Mouse (Mus musculus): ENCODE data around the gene Hamp.

DNA sequence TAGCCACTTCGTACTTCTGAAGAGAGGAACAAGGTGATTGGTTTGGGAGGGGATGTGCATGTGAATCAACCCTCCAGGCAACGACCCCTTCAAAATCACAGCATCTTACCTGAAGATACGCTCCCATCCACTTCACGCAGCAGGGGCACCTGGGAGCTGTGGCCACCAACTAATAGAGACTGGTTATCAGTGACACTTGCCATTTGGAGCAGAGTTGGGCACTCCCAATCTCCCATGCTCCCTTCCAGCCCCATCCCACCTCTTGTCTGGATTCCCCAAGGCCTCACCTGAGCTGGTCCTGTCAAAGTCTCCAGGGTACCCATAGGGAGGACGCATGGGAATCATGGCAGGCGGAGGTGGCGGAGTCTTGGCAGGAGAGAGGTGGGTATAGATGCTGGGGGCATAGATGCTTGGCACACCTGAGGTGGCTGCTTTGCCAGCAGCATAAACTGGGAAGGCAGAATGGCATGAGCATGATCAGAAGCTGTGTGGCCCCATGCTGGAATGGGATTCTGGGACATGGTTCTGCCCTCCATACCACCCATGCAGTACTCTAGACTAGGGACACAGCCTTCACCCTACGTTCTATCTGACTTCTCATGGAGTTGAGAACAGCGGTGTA, 15.1 kb upstream of the Hamp start:
- TF ChIP-seq CHD2 (IDR thresholded peaks at IDR 0.05; ENCODE audit: low read depth, low read length) = no peak
- TF ChIP-seq ZNF384 (IDR thresholded peaks at IDR 0.05; ENCODE audit: low read depth, low read length) = no peak
- no peak for TF ChIP-seq MAFK (IDR thresholded peaks at IDR 0.05; ENCODE audit: insufficient read depth, low read depth, low read length)
- no peak for TF ChIP-seq ZC3H11A (IDR thresholded peaks at IDR 0.05; ENCODE audit: borderline replicate concordance, low read depth, low read length)
- TF ChIP-seq HCFC1 (IDR thresholded peaks at IDR 0.05; ENCODE audit: borderline replicate concordance, insufficient read depth, low read length) = no peak
